ENCODE assay signal across 16 mouse cellular contexts in the genomic region with DNA sequence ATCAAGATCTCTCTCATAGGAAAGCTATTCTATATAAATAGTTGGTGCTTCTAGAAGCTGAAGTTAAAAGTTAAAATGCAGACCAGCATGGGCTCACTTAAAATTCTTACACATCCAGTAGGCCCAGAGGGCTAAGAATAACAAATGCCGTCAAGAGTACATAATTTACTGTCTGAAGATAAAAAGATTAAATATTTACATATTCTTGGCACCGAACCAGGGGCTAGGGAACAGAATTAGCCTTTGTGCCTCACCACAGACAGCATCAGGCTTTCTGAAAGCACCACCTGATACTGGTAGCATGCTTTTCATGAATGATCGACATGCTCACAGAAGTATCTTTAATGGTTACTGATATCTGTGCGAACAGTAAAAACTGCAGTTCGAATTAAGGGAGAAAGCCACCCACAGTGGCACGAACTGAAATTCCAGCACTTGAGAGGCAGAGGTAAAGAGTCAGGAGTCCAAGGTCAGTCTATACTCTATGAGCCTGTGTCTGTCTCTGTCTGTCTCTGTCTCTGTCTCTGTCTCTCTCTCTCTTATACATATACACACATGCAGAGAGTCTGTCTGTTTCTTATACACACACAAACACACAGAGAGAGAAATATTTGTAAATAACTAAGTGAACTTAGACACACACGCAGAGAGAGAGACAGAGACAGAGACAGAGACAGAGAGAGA. TPM values are rescaled to one million over a fixed set of nuclear protein-coding genes. Genes with fewer than 3 reads are reported as not detected.
DNase-seq lines count a peak whose midpoint lies in the region; ATAC-seq lines count a peak whose summit lies in the region.
"Had no signal": no experiment of that assay in that cellular context is flagged by ENCODE, and none has a peak within 500 bp of the region (broad histone marks: within the 10 kb centered on the region; RNA-seq: fewer than 3 reads in every experiment).

No protein-coding gene starts in this region.

- WGBS in kidney, embryonic 16.5 days: 62% methylated on average over 7 of the region's 7 CpGs
- 32% methylated on average over 7 of the region's 7 CpGs for WGBS in intestine, embryonic 15.5 days

- H3K4me3 ChIP-seq in kidney, embryonic 16.5 days (ENCODE audit: low read length): no peak overlapping the region
- H3K4me3 ChIP-seq in intestine, embryonic 15.5 days (replicated peaks): no peak overlapping the region
- H3K4me3 ChIP-seq: embryonic facial prominence, embryonic 15.5 days; hindbrain, embryonic 13.5 days; neural tube, embryonic 13.5 days had no signal

- intact Hi-C loops in left cerebral cortex, postnatal 14 days (cut with DNase I): no loop called here

- H3K4me2 ChIP-seq in kidney, embryonic 16.5 days (replicated peaks; ENCODE audit: low read depth, low read length): no peak overlapping the region
- no peak overlapping the region for H3K4me2 ChIP-seq in intestine, embryonic 15.5 days (replicated peaks)
- H3K4me2 ChIP-seq: embryonic facial prominence, embryonic 15.5 days; hindbrain, embryonic 13.5 days; neural tube, embryonic 13.5 days had no signal

- DNase-seq in kidney, adult 9 months: peak; percentile 46
- DNase-seq in NIH3T3 (ENCODE audit: low read depth): peak; percentile 23
- DNase-seq in lung, postnatal 25 days (ENCODE audit: low spot score): peak; percentile 62
- no peak for DNase-seq in frontal cortex, adult 2 months (ENCODE audit: extremely low spot score in 1 of 2, low spot score in 1 of 2)
- no peak for DNase-seq in left cerebral cortex, postnatal 14 days (ENCODE audit: low spot score in 2 of 2)
- DNase-seq: adrenal gland, postnatal 10 days; cerebellum, adult 9-10 months; kidney, adult 18-20 months; layer of hippocampus, postnatal 36 days; left cerebral cortex, postnatal 4 days had no signal

- H3K36me3 ChIP-seq in kidney, embryonic 16.5 days (ENCODE audit: insufficient read depth, low read length): peaks cover 20% of the 10 kb centered on the region
- peaks cover 3% of the 10 kb centered on the region; the same call in 1 of the 2 replicates for H3K36me3 ChIP-seq in intestine, embryonic 15.5 days

- no peak; the same call in 1 of the 2 replicates for ATAC-seq in kidney, embryonic 16.5 days (ENCODE audit: low FRiP score, low TSS enrichment)
- ATAC-seq in intestine, embryonic 15.5 days: peak; percentile 59

- no peaks in the 10 kb centered on the region for H3K27me3 ChIP-seq in kidney, embryonic 16.5 days (ENCODE audit: insufficient read depth, low read length)
- no peaks in the 10 kb centered on the region for H3K27me3 ChIP-seq in intestine, embryonic 15.5 days (replicated peaks)
- H3K27me3 ChIP-seq: embryonic facial prominence, embryonic 15.5 days; hindbrain, embryonic 13.5 days; neural tube, embryonic 13.5 days had no signal

- no peaks in the 10 kb centered on the region for H3K9me3 ChIP-seq in kidney, embryonic 16.5 days (ENCODE audit: low read length)
- H3K9me3 ChIP-seq in intestine, embryonic 15.5 days: no peaks in the 10 kb centered on the region
- H3K9me3 ChIP-seq: embryonic facial prominence, embryonic 15.5 days; G1E; hindbrain, embryonic 13.5 days; neural tube, embryonic 13.5 days had no signal

- no peak overlapping the region for H3K9ac ChIP-seq in kidney, embryonic 16.5 days (replicated peaks; ENCODE audit: low read length)
- no peak overlapping the region for H3K9ac ChIP-seq in intestine, embryonic 15.5 days
- H3K9ac ChIP-seq: embryonic facial prominence, embryonic 15.5 days; hindbrain, embryonic 13.5 days; neural tube, embryonic 13.5 days had no signal

- H3K4me1 ChIP-seq in kidney, embryonic 16.5 days (ENCODE audit: insufficient read depth, low read length): peaks cover 11% of the 10 kb centered on the region
- 0 out of 2 replicates have a peak, but pooled peaks cover 3% of the 10 kb centered on the region for H3K4me1 ChIP-seq in intestine, embryonic 15.5 days (replicated peaks)
- H3K4me1 ChIP-seq: embryonic facial prominence, embryonic 15.5 days; hindbrain, embryonic 13.5 days; neural tube, embryonic 13.5 days had no signal

- no peak overlapping the region for H3K27ac ChIP-seq in kidney, embryonic 16.5 days (ENCODE audit: low read length)
- 0 out of 2 replicates have a peak overlapping the region, but pooled peaks have one; percentile 17 for H3K27ac ChIP-seq in intestine, embryonic 15.5 days
- H3K27ac ChIP-seq: embryonic facial prominence, embryonic 15.5 days; hindbrain, embryonic 13.5 days; neural tube, embryonic 13.5 days had no signal

RNA-seq across cellular contexts. Expression of a gene that starts 22.5 kb away (rescaled TPM):
- polyA plus RNA-seq in kidney, embryonic 16.5 days (2015; fragmentation: Nextera tagmentation; extraction: Ambion mirVana): 15.6 and 19.6 TPM in 2 replicates
- 12.0 and 12.1 TPM in 2 replicates for polyA plus RNA-seq in intestine, embryonic 15.5 days (2015; fragmentation: Nextera tagmentation; extraction: Ambion mirVana)
- polyA plus RNA-seq in frontal cortex, adult 2 months (2012; rRNA removed): 10.3 and 12.7 TPM in 2 replicates
- total RNA-seq in left cerebral cortex, postnatal 14 days (2021): 10 to 100 TPM in 1 of 2 experiments, 1 to 10 TPM in 1; 9.6 to 10.2 TPM

RNA-seq across cellular contexts. Expression of a gene that starts 23.2 kb away (rescaled TPM):
- polyA plus RNA-seq in kidney, embryonic 16.5 days (2015; fragmentation: Nextera tagmentation; extraction: Ambion mirVana): 144 and 161 TPM in 2 replicates
- 227 and 229 TPM in 2 replicates for polyA plus RNA-seq in intestine, embryonic 15.5 days (2015; fragmentation: Nextera tagmentation; extraction: Ambion mirVana)
- polyA plus RNA-seq in frontal cortex, adult 2 months (2012; rRNA removed): 32.8 and 36.1 TPM in 2 replicates
- 10 to 100 TPM; 27.1 to 33.1 TPM for total RNA-seq in left cerebral cortex, postnatal 14 days (2021)

Comparison
In these comparisons a context has a peak if more than half of its experiments do, and no peak if none do; other contexts are left out.
1. DNase-seq: peak in kidney, adult 9 months (single experiment), NIH3T3 (single experiment) and lung, postnatal 25 days (single experiment); none in frontal cortex, adult 2 months (0 of 2) and left cerebral cortex, postnatal 14 days (0 of 2).